In genomic region chr12:4813636-4814035, GRCm38 (mm10) we compare ENCODE assay signal across 20 mouse cellular contexts. TPM values are rescaled to one million over a fixed set of nuclear protein-coding genes. Genes with fewer than 3 reads are reported as not detected.
A peak's percentile ranks its signal among the peaks of the same experiment; 100 is the strongest.
DNase-seq lines count a peak whose midpoint lies in the region; ATAC-seq and TF ChIP-seq lines count a peak whose summit lies in the region.
"Had no signal": no experiment of that assay in that cellular context is flagged by ENCODE, and none has a peak within 500 bp of the region (broad histone marks: within the 10 kb centered on the region; RNA-seq: fewer than 3 reads in every experiment).

No protein-coding gene starts in this region.

- no peaks in the 10 kb centered on the region for H3K27me3 ChIP-seq in embryonic facial prominence, embryonic 14.5 days (replicated peaks; ENCODE audit: control insufficient read depth, insufficient read depth, low read length)
- no peaks in the 10 kb centered on the region for H3K27me3 ChIP-seq in embryonic facial prominence, embryonic 10.5 days (replicated peaks; ENCODE audit: low read depth, poor library complexity, severe bottlenecking)
- no peaks in the 10 kb centered on the region for H3K27me3 ChIP-seq in hindbrain, postnatal 0 days (ENCODE audit: insufficient read depth, low read length)
- no peaks in the 10 kb centered on the region for H3K27me3 ChIP-seq in hindbrain, embryonic 11.5 days (ENCODE audit: control insufficient read depth, insufficient read depth, low read length)
- H3K27me3 ChIP-seq: embryonic facial prominence, embryonic 12.5 days; liver, embryonic 12.5 days; lung, embryonic 15.5 days had no signal

- no peak overlapping the region for H3K4me2 ChIP-seq in embryonic facial prominence, embryonic 14.5 days (ENCODE audit: low read depth, low read length)
- H3K4me2 ChIP-seq in hindbrain, postnatal 0 days (ENCODE audit: low read depth, low read length): no peak overlapping the region
- no peak overlapping the region for H3K4me2 ChIP-seq in hindbrain, embryonic 11.5 days (replicated peaks; ENCODE audit: low read depth, low read length)
- H3K4me2 ChIP-seq: embryonic facial prominence, embryonic 12.5 days; heart, embryonic 11.5 days; liver, embryonic 12.5 days; lung, embryonic 15.5 days had no signal

- no peak overlapping the region for H3K4me3 ChIP-seq in embryonic facial prominence, embryonic 14.5 days (ENCODE audit: low read depth, low read length)
- H3K4me3 ChIP-seq in embryonic facial prominence, embryonic 10.5 days: no peak overlapping the region
- H3K4me3 ChIP-seq in hindbrain, postnatal 0 days (ENCODE audit: low read length): no peak overlapping the region
- no peak overlapping the region for H3K4me3 ChIP-seq in hindbrain, embryonic 11.5 days (ENCODE audit: low read depth, low read length)
- H3K4me3 ChIP-seq: embryonic facial prominence, embryonic 12.5 days; liver, embryonic 12.5 days; lung, embryonic 15.5 days had no signal

- ATAC-seq in embryonic facial prominence, embryonic 14.5 days (ENCODE audit: low read depth): no peak
- ATAC-seq in hindbrain, postnatal 0 days: no peak
- ATAC-seq in hindbrain, embryonic 11.5 days (ENCODE audit: low FRiP score): no peak
- ATAC-seq: forebrain, postnatal 0 days; liver, embryonic 12.5 days had no signal

- WGBS in embryonic facial prominence, embryonic 14.5 days: 53% methylated on average over 4 of the region's 4 CpGs
- WGBS in embryonic facial prominence, embryonic 10.5 days: 87% methylated on average over 4 of the region's 4 CpGs
- WGBS in hindbrain, postnatal 0 days: 85% methylated on average over 4 of the region's 4 CpGs
- 85% methylated on average over 4 of the region's 4 CpGs for WGBS in hindbrain, embryonic 11.5 days

- 0 out of 2 replicates have a peak, but pooled peaks cover 4% of the 10 kb centered on the region for H3K9me3 ChIP-seq in embryonic facial prominence, embryonic 14.5 days (ENCODE audit: control insufficient read depth, low read length)
- H3K9me3 ChIP-seq in embryonic facial prominence, embryonic 10.5 days: no peaks in the 10 kb centered on the region
- no peaks in the 10 kb centered on the region for H3K9me3 ChIP-seq in hindbrain, postnatal 0 days (ENCODE audit: low read length)
- no peaks in the 10 kb centered on the region for H3K9me3 ChIP-seq in hindbrain, embryonic 11.5 days (ENCODE audit: control insufficient read depth, low read length)
- H3K9me3 ChIP-seq: embryonic facial prominence, embryonic 12.5 days; G1E; liver, embryonic 12.5 days; lung, embryonic 15.5 days had no signal

- H3K27ac ChIP-seq in embryonic facial prominence, embryonic 14.5 days (replicated peaks; ENCODE audit: low read depth, low read length): no peak overlapping the region
- H3K27ac ChIP-seq in embryonic facial prominence, embryonic 10.5 days (replicated peaks): no peak overlapping the region
- H3K27ac ChIP-seq in hindbrain, postnatal 0 days: no peak overlapping the region
- H3K27ac ChIP-seq in hindbrain, embryonic 11.5 days (ENCODE audit: low read depth, low read length): no peak overlapping the region
- H3K27ac ChIP-seq: embryonic facial prominence, embryonic 12.5 days; liver, embryonic 12.5 days; lung, embryonic 15.5 days had no signal

- DNase-seq in embryonic facial prominence, embryonic 14.5 days (ENCODE audit: low spot score): peak; percentile 72
- no peak for DNase-seq in embryonic facial prominence, embryonic 10.5 days (ENCODE audit: low spot score)
- peak; percentile 23 for DNase-seq in hindbrain, postnatal 0 days (ENCODE audit: low spot score)
- no peak for DNase-seq in hindbrain, embryonic 11.5 days (ENCODE audit: low spot score)
- peak; percentile 31 for DNase-seq in NIH3T3 (ENCODE audit: low read depth)
- peak; percentile 73 for DNase-seq in lung, postnatal 10 days
- DNase-seq in layer of hippocampus, adult 9-10 months (ENCODE audit: low spot score): no peak
- DNase-seq in urinary bladder, adult 18-20 months (ENCODE audit: low spot score in 2 of 2): no peak
- DNase-seq: adrenal gland, postnatal 25 days; cerebellum, adult 11-12 months; forebrain, postnatal 0 days; kidney, adult 2 months; kidney, postnatal 25 days; retina, postnatal 1 day; right cerebral cortex, postnatal 4 days had no signal

- H3K9ac ChIP-seq in embryonic facial prominence, embryonic 14.5 days (ENCODE audit: low read depth, low read length): no peak overlapping the region
- no peak overlapping the region for H3K9ac ChIP-seq in hindbrain, postnatal 0 days (replicated peaks; ENCODE audit: low read length)
- no peak overlapping the region for H3K9ac ChIP-seq in hindbrain, embryonic 11.5 days (ENCODE audit: low read depth, low read length)
- H3K9ac ChIP-seq: embryonic facial prominence, embryonic 12.5 days; forebrain, postnatal 0 days; liver, embryonic 12.5 days; lung, embryonic 15.5 days had no signal

- H3K4me1 ChIP-seq in embryonic facial prominence, embryonic 14.5 days (ENCODE audit: control insufficient read depth, insufficient read depth, low read length): peaks cover 8% of the 10 kb centered on the region
- peaks cover 15% of the 10 kb centered on the region for H3K4me1 ChIP-seq in embryonic facial prominence, embryonic 10.5 days
- peaks cover 5% of the 10 kb centered on the region; the same call in 1 of the 2 replicates for H3K4me1 ChIP-seq in hindbrain, postnatal 0 days (ENCODE audit: insufficient read depth, low read length)
- H3K4me1 ChIP-seq in hindbrain, embryonic 11.5 days (replicated peaks; ENCODE audit: control insufficient read depth, insufficient read depth, low read length): no peaks in the 10 kb centered on the region

- H3K36me3 ChIP-seq in embryonic facial prominence, embryonic 14.5 days (ENCODE audit: control insufficient read depth, insufficient read depth, low read length): no peaks in the 10 kb centered on the region
- H3K36me3 ChIP-seq in embryonic facial prominence, embryonic 10.5 days (replicated peaks): no peaks in the 10 kb centered on the region
- H3K36me3 ChIP-seq in hindbrain, postnatal 0 days (ENCODE audit: insufficient read depth, low read length): no peaks in the 10 kb centered on the region
- no peaks in the 10 kb centered on the region for H3K36me3 ChIP-seq in hindbrain, embryonic 11.5 days (ENCODE audit: control insufficient read depth, insufficient read depth, low read length)
- H3K36me3 ChIP-seq: embryonic facial prominence, embryonic 12.5 days; G1E; liver, embryonic 12.5 days; lung, embryonic 15.5 days had no signal

- no peak for TF ChIP-seq CTCF in hindbrain, postnatal 0 days (IDR thresholded peaks at IDR 0.05; ENCODE audit: low read depth)

RNA-seq across cellular contexts. Expression of gene Sf3b6, which starts 3.7 kb away (rescaled TPM):
- polyA plus RNA-seq in embryonic facial prominence, embryonic 14.5 days (2014; fragmentation: Nextera tagmentation; extraction: Ambion mirVana): 245 and 248 TPM in 2 replicates
- 299 and 302 TPM in 2 replicates for polyA plus RNA-seq in embryonic facial prominence, embryonic 10.5 days (2016; fragmentation: Nextera tagmentation; extraction: Ambion mirVana)
- total RNA-seq in hindbrain, postnatal 0 days (2014; rRNA removed): 64.7 and 77.8 TPM in 2 replicates
- 299 and 347 TPM in 2 replicates for polyA plus RNA-seq in hindbrain, postnatal 0 days (2015; fragmentation: Nextera tagmentation; extraction: Ambion mirVana)
- polyA plus RNA-seq in hindbrain, embryonic 11.5 days (2014; fragmentation: Nextera tagmentation; extraction: Ambion mirVana): 354 and 386 TPM in 2 replicates

RNA-seq across cellular contexts. Expression of gene Fkbp1b, which starts 27.8 kb away (rescaled TPM):
- polyA plus RNA-seq in embryonic facial prominence, embryonic 14.5 days (2014; fragmentation: Nextera tagmentation; extraction: Ambion mirVana): 33.4 and 38.0 TPM in 2 replicates
- polyA plus RNA-seq in embryonic facial prominence, embryonic 10.5 days (2016; fragmentation: Nextera tagmentation; extraction: Ambion mirVana): 6.4 and 9.7 TPM in 2 replicates
- 73.2 and 77.4 TPM in 2 replicates for total RNA-seq in hindbrain, postnatal 0 days (2014; rRNA removed)
- polyA plus RNA-seq in hindbrain, postnatal 0 days (2015; fragmentation: Nextera tagmentation; extraction: Ambion mirVana): 101 and 103 TPM in 2 replicates
- 19.6 TPM in 2 replicates for polyA plus RNA-seq in hindbrain, embryonic 11.5 days (2014; fragmentation: Nextera tagmentation; extraction: Ambion mirVana)

RNA-seq across cellular contexts. Expression of gene Wdcp, which starts 29.5 kb away (rescaled TPM):
- polyA plus RNA-seq in embryonic facial prominence, embryonic 14.5 days (2014; fragmentation: Nextera tagmentation; extraction: Ambion mirVana): 10.4 and 11.7 TPM in 2 replicates
- 25.9 and 26.0 TPM in 2 replicates for polyA plus RNA-seq in embryonic facial prominence, embryonic 10.5 days (2016; fragmentation: Nextera tagmentation; extraction: Ambion mirVana)
- total RNA-seq in hindbrain, postnatal 0 days (2014; rRNA removed): 9.9 and 10.3 TPM in 2 replicates
- 14.5 and 15.0 TPM in 2 replicates for polyA plus RNA-seq in hindbrain, postnatal 0 days (2015; fragmentation: Nextera tagmentation; extraction: Ambion mirVana)
- polyA plus RNA-seq in hindbrain, embryonic 11.5 days (2014; fragmentation: Nextera tagmentation; extraction: Ambion mirVana): 15.8 and 18.5 TPM in 2 replicates

RNA-seq across cellular contexts. Expression of gene Fam228b, which starts 44.6 kb away (rescaled TPM):
- 3.2 and 4.9 TPM in 2 replicates for polyA plus RNA-seq in embryonic facial prominence, embryonic 14.5 days (2014; fragmentation: Nextera tagmentation; extraction: Ambion mirVana)
- 1.4 and 2.4 TPM in 2 replicates for polyA plus RNA-seq in embryonic facial prominence, embryonic 10.5 days (2016; fragmentation: Nextera tagmentation; extraction: Ambion mirVana)
- 3.7 and 4.2 TPM in 2 replicates for total RNA-seq in hindbrain, postnatal 0 days (2014; rRNA removed)
- polyA plus RNA-seq in hindbrain, postnatal 0 days (2015; fragmentation: Nextera tagmentation; extraction: Ambion mirVana): 8.1 and 9.3 TPM in 2 replicates
- polyA plus RNA-seq in hindbrain, embryonic 11.5 days (2014; fragmentation: Nextera tagmentation; extraction: Ambion mirVana): 2.9 and 3.0 TPM in 2 replicates
- polyA plus RNA-seq: G1E had no signal

RNA-seq across cellular contexts. Expression of gene Pfn4, which starts 44.8 kb away (rescaled TPM):
- polyA plus RNA-seq in embryonic facial prominence, embryonic 14.5 days (2014; fragmentation: Nextera tagmentation; extraction: Ambion mirVana): 5.0 and 5.4 TPM in 2 replicates
- polyA plus RNA-seq in embryonic facial prominence, embryonic 10.5 days (2016; fragmentation: Nextera tagmentation; extraction: Ambion mirVana): 2.2 and 2.4 TPM in 2 replicates
- 5.9 and 13.0 TPM in 2 replicates for total RNA-seq in hindbrain, postnatal 0 days (2014; rRNA removed)
- polyA plus RNA-seq in hindbrain, postnatal 0 days (2015; fragmentation: Nextera tagmentation; extraction: Ambion mirVana): 19.9 and 22.7 TPM in 2 replicates
- polyA plus RNA-seq in hindbrain, embryonic 11.5 days (2014; fragmentation: Nextera tagmentation; extraction: Ambion mirVana): 5.3 and 8.4 TPM in 2 replicates
- polyA plus RNA-seq: G1E had no signal

Comparison
In these comparisons a context has a peak if more than half of its experiments do, and no peak if none do; other contexts are left out.
1. DNase-seq: peak in embryonic facial prominence, embryonic 14.5 days (single experiment), hindbrain, postnatal 0 days (single experiment), NIH3T3 (single experiment) and lung, postnatal 10 days (single experiment); none in embryonic facial prominence, embryonic 10.5 days (single experiment), hindbrain, embryonic 11.5 days (single experiment), layer of hippocampus, adult 9-10 months (single experiment) and urinary bladder, adult 18-20 months (0 of 2).